Comparison of ENCODE assay signal across 17 mouse cellular contexts in genomic region chr6:82780369-82780768, GRCm38 (mm10).
"Had no signal": no experiment of that assay in that cellular context is flagged by ENCODE, and none has a peak within 500 bp of the region (broad histone marks: within the 10 kb centered on the region; RNA-seq: fewer than 3 reads in every experiment).

No protein-coding gene starts in this region.

- H3K9ac ChIP-seq: limb, embryonic 13.5 days; liver, embryonic 13.5 days; lung, embryonic 14.5 days; midbrain, embryonic 12.5 days; midbrain, embryonic 15.5 days; stomach, embryonic 15.5 days had no signal

- H3K27me3 ChIP-seq: stomach, embryonic 15.5 days had no signal

- H3K4me2 ChIP-seq: limb, embryonic 13.5 days; liver, embryonic 13.5 days; lung, embryonic 14.5 days; midbrain, embryonic 12.5 days; midbrain, embryonic 15.5 days; stomach, embryonic 15.5 days had no signal

- H3K4me3 ChIP-seq: limb, embryonic 10.5 days; limb, embryonic 13.5 days; liver, embryonic 13.5 days; midbrain, embryonic 12.5 days; midbrain, embryonic 15.5 days; myocyte; stomach, embryonic 15.5 days had no signal

- DNase-seq: kidney, adult 18-20 months; kidney, adult 9 months; kidney, postnatal 14 days; kidney, postnatal 4 days; liver; liver, embryonic 13.5 days; lung, embryonic 14.5 days; right cerebral cortex, postnatal 4 days; thymus, postnatal 25 days had no signal

- H3K36me3 ChIP-seq: limb, embryonic 10.5 days; limb, embryonic 13.5 days; liver, embryonic 13.5 days; midbrain, embryonic 12.5 days; midbrain, embryonic 15.5 days; stomach, embryonic 15.5 days had no signal

- H3K4me1 ChIP-seq: limb, embryonic 10.5 days; limb, embryonic 13.5 days; midbrain, embryonic 12.5 days; midbrain, embryonic 15.5 days; stomach, embryonic 15.5 days had no signal

- H3K27ac ChIP-seq: limb, embryonic 10.5 days; limb, embryonic 13.5 days; liver, embryonic 13.5 days; macrophage; midbrain, embryonic 12.5 days; midbrain, embryonic 15.5 days; stomach, embryonic 15.5 days had no signal

- ATAC-seq: lung, postnatal 0 days; midbrain, embryonic 15.5 days had no signal

- H3K9me3 ChIP-seq: limb, embryonic 10.5 days; limb, embryonic 13.5 days; liver, embryonic 13.5 days; midbrain, embryonic 12.5 days; midbrain, embryonic 15.5 days; stomach, embryonic 15.5 days had no signal
